Comparison of ENCODE assay signal across 31 mouse cellular contexts in the genomic region with DNA sequence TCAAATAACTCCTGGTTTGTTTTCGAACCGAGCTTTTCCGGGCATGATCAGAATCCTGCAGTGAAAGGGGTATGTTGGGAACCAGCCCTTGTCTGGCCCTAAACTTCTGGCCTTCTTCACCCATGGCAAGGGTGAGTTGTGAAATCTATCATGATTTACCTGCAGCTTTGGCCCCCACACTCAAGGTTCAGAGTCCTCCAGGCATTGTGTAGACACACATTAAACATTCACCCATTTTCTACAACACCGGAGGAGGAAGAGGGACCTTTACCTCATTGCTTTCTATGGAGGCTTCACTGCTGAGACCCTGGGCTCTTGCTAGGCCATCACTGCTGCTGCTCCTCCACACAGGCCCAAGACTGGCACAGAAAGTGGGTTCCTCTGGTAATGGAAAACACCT. TPM values are rescaled to one million over a fixed set of nuclear protein-coding genes. Genes with fewer than 3 reads are reported as not detected.
DNase-seq lines count a peak whose midpoint lies in the region; ATAC-seq and TF ChIP-seq lines count a peak whose summit lies in the region.
"Had no signal": no experiment of that assay in that cellular context is flagged by ENCODE, and none has a peak within 500 bp of the region (broad histone marks: within the 10 kb centered on the region; RNA-seq: fewer than 3 reads in every experiment).

No protein-coding gene starts in this region.

- DNase-seq in liver, adult 2 months (ENCODE audit: extremely low read depth, low read depth, low spot score): peak; percentile 47
- DNase-seq in liver: no peak
- no peak for DNase-seq in liver, embryonic 14.5 days (ENCODE audit: low read depth in 3 of 3, low spot score in 3 of 3)
- no peak for DNase-seq in hindbrain, postnatal 0 days (ENCODE audit: low spot score)
- DNase-seq: adrenal gland, adult 2 months; adrenal gland, postnatal 14 days; cerebellum, adult 11 months; cerebellum, adult 2 months; cerebellum, adult 9-11 months; cerebellum, postnatal 25 days; forebrain, postnatal 0 days; gastrocnemius, postnatal 25 days; heart, adult 2 months; heart, postnatal 14 days; heart, postnatal 4 days had no signal

- no peaks in the 10 kb centered on the region for H3K9me3 ChIP-seq in liver, embryonic 14.5 days (ENCODE audit: control insufficient read depth, low read length)
- H3K9me3 ChIP-seq in liver, embryonic 16.5 days (replicated peaks; ENCODE audit: control insufficient read depth, low read length): no peaks in the 10 kb centered on the region
- no peaks in the 10 kb centered on the region for H3K9me3 ChIP-seq in hindbrain, postnatal 0 days (ENCODE audit: low read length)
- H3K9me3 ChIP-seq: embryonic facial prominence, embryonic 12.5 days; embryonic facial prominence, embryonic 15.5 days; heart, embryonic 10.5 days; heart, embryonic 13.5 days had no signal

- peaks cover 14% of the 10 kb centered on the region for H3K36me3 ChIP-seq in liver, adult 2 months (ENCODE audit: control insufficient read depth, insufficient read depth, low read length)
- no peaks in the 10 kb centered on the region for H3K36me3 ChIP-seq in liver, embryonic 14.5 days (replicated peaks; ENCODE audit: control insufficient read depth, insufficient read depth, low read depth)
- peaks cover 17% of the 10 kb centered on the region for H3K36me3 ChIP-seq in liver, embryonic 16.5 days (ENCODE audit: control insufficient read depth, insufficient read depth)
- peaks cover 77% of the 10 kb centered on the region for H3K36me3 ChIP-seq in hindbrain, postnatal 0 days (ENCODE audit: insufficient read depth, low read length)

- H3K4me3 ChIP-seq in liver, adult 2 months (ENCODE audit: insufficient read depth, low read depth, low read length): no peak overlapping the region
- no peak overlapping the region for H3K4me3 ChIP-seq in liver, embryonic 14.5 days (ENCODE audit: insufficient read depth in 1 of 2, low read depth in 2 of 2, low read length in 2 of 2)
- peak overlapping the region; percentile 30 for H3K4me3 ChIP-seq in liver, embryonic 16.5 days (ENCODE audit: low read depth, low read length)
- H3K4me3 ChIP-seq in hindbrain, postnatal 0 days (ENCODE audit: low read length): no peak overlapping the region
- H3K4me3 ChIP-seq: embryonic facial prominence, embryonic 12.5 days; embryonic facial prominence, embryonic 15.5 days; heart, adult 2 months; heart, embryonic 10.5 days; heart, embryonic 13.5 days had no signal

- peaks cover 15% of the 10 kb centered on the region for H3K4me1 ChIP-seq in liver, adult 2 months (ENCODE audit: control insufficient read depth, insufficient read depth, low read length)
- H3K4me1 ChIP-seq in liver, embryonic 14.5 days (replicated peaks; ENCODE audit: control insufficient read depth in 2 of 2, insufficient read depth in 2 of 2, low read length in 1 of 2): peaks cover 0 to 3% of the 10 kb centered on the region in 2 experiments; a peak in 1 of 4 replicates
- H3K4me1 ChIP-seq in liver, embryonic 16.5 days (ENCODE audit: control insufficient read depth, low read depth, low read length): no peaks in the 10 kb centered on the region; the same call in 1 of the 2 replicates
- no peaks in the 10 kb centered on the region for H3K4me1 ChIP-seq in hindbrain, postnatal 0 days (ENCODE audit: insufficient read depth, low read length)
- H3K4me1 ChIP-seq: embryonic facial prominence, embryonic 12.5 days; embryonic facial prominence, embryonic 15.5 days; heart, embryonic 10.5 days; heart, embryonic 13.5 days had no signal

- H3K27ac ChIP-seq in liver, adult 2 months (replicated peaks; ENCODE audit: insufficient read depth, low read depth, low read length): no peak overlapping the region; the same call in 1 of the 2 replicates
- H3K27ac ChIP-seq in liver, embryonic 14.5 days: no peak overlapping the region
- peak overlapping the region; percentile 70 for H3K27ac ChIP-seq in liver, embryonic 16.5 days (ENCODE audit: low read length)
- no peak overlapping the region for H3K27ac ChIP-seq in hindbrain, postnatal 0 days
- H3K27ac ChIP-seq: embryonic facial prominence, embryonic 12.5 days; embryonic facial prominence, embryonic 15.5 days; heart, adult 2 months; heart, embryonic 10.5 days; heart, embryonic 13.5 days; hindbrain, embryonic 14.5 days had no signal

- no peak for TF ChIP-seq CTCF in liver, adult 2 months (IDR thresholded peaks at IDR 0.05; ENCODE audit: low read depth, low read length)
- no peak for TF ChIP-seq CTCF in liver, embryonic 14.5 days (IDR thresholded peaks at IDR 0.05; ENCODE audit: low read depth)
- TF ChIP-seq CTCF in hindbrain, postnatal 0 days (IDR thresholded peaks at IDR 0.05; ENCODE audit: low read depth): no peak

- no peaks in the 10 kb centered on the region for H3K79me2 ChIP-seq in liver, adult 2 months (ENCODE audit: control insufficient read depth, insufficient read depth, low read length)

- H3K27me3 ChIP-seq in liver, adult 2 months (ENCODE audit: control insufficient read depth, insufficient read depth, low read length): no peaks in the 10 kb centered on the region
- no peaks in the 10 kb centered on the region for H3K27me3 ChIP-seq in liver, embryonic 14.5 days (ENCODE audit: control insufficient read depth, insufficient read depth, low read length)
- no peaks in the 10 kb centered on the region for H3K27me3 ChIP-seq in liver, embryonic 16.5 days (ENCODE audit: control insufficient read depth, insufficient read depth, low read depth, low read length)
- no peaks in the 10 kb centered on the region for H3K27me3 ChIP-seq in hindbrain, postnatal 0 days (ENCODE audit: insufficient read depth, low read length)
- H3K27me3 ChIP-seq: embryonic facial prominence, embryonic 12.5 days; embryonic facial prominence, embryonic 15.5 days; heart, embryonic 13.5 days had no signal

- peak overlapping the region; percentile 35 for H3K4me2 ChIP-seq in liver, embryonic 14.5 days (ENCODE audit: low read depth)
- H3K4me2 ChIP-seq in liver, embryonic 16.5 days (ENCODE audit: low read depth, low read length): peak overlapping the region; percentile 4; the same call in 1 of the 2 replicates
- no peak overlapping the region for H3K4me2 ChIP-seq in hindbrain, postnatal 0 days (ENCODE audit: low read depth, low read length)
- H3K4me2 ChIP-seq: embryonic facial prominence, embryonic 12.5 days; embryonic facial prominence, embryonic 15.5 days; heart, embryonic 13.5 days; hindbrain, embryonic 14.5 days had no signal

- TF ChIP-seq POLR2A in liver, adult 2 months (IDR thresholded peaks at IDR 0.05; ENCODE audit: extremely low read depth, insufficient read depth, low read length): no peak

- no peak overlapping the region for H3K9ac ChIP-seq in liver, adult 2 months (ENCODE audit: low read depth, low read length)
- H3K9ac ChIP-seq in liver, embryonic 14.5 days (replicated peaks): no peak overlapping the region
- no peak overlapping the region for H3K9ac ChIP-seq in liver, embryonic 16.5 days (ENCODE audit: low read depth, low read length)
- no peak overlapping the region for H3K9ac ChIP-seq in hindbrain, postnatal 0 days (replicated peaks; ENCODE audit: low read length)
- H3K9ac ChIP-seq: embryonic facial prominence, embryonic 12.5 days; embryonic facial prominence, embryonic 15.5 days; forebrain, postnatal 0 days; heart, embryonic 13.5 days; hindbrain, embryonic 14.5 days had no signal

- ATAC-seq in liver, embryonic 14.5 days (ENCODE audit: insufficient read depth): no peak
- ATAC-seq in liver, embryonic 16.5 days (ENCODE audit: low read depth): peak; percentile 72
- ATAC-seq in hindbrain, postnatal 0 days: no peak
- ATAC-seq in granulocyte monocyte progenitor cell, adult 5-6 weeks (replicated peaks; ENCODE audit: poor library complexity, severe bottlenecking): no peak
- ATAC-seq: CD4-positive, CD25-positive, alpha-beta regulatory T cell, adult 4 months; forebrain, embryonic 14.5 days; forebrain, postnatal 0 days had no signal

- 30% methylated on average over 4 of the region's 4 CpGs for WGBS in liver, adult 2 months
- WGBS in liver, embryonic 14.5 days (ENCODE audit: insufficient replicate concordance): 73% methylated on average over 4 of the region's 4 CpGs
- 81% methylated on average over 4 of the region's 4 CpGs for WGBS in liver, embryonic 16.5 days (ENCODE audit: insufficient replicate concordance)
- WGBS in hindbrain, postnatal 0 days: 74% methylated on average over 4 of the region's 4 CpGs

- no peak for TF ChIP-seq EP300 in liver, embryonic 14.5 days (IDR thresholded peaks at IDR 0.05; ENCODE audit: low read depth)

RNA-seq across cellular contexts. Expression of gene Nudt16l1, which starts 8.8 kb away (rescaled TPM):
- 12.2 and 16.2 TPM in 2 replicates for total RNA-seq in liver, adult 2 months (2014; rRNA removed)
- 53.5 and 57.0 TPM in 2 replicates for polyA plus RNA-seq in liver, adult 2 months (2012; rRNA removed)
- 28.8 and 33.0 TPM in 2 replicates for polyA plus RNA-seq in liver, embryonic 14.5 days (2012; rRNA removed)
- 51.8 and 52.1 TPM in 2 replicates for polyA plus RNA-seq in liver, embryonic 14.5 days (2014; fragmentation: Nextera tagmentation; extraction: Ambion mirVana)
- 47.8 and 49.1 TPM in 2 replicates for polyA plus RNA-seq in liver, embryonic 16.5 days (2015; fragmentation: Nextera tagmentation; extraction: Ambion mirVana)
- 29.8 and 43.0 TPM in 2 replicates for total RNA-seq in hindbrain, postnatal 0 days (2014; rRNA removed)
- polyA plus RNA-seq in hindbrain, postnatal 0 days (2015; fragmentation: Nextera tagmentation; extraction: Ambion mirVana): 119 and 121 TPM in 2 replicates
- total RNA-seq in granulocyte monocyte progenitor cell, adult 5-6 weeks (2014; fragmentation: Nextera tagmentation): 45.1 and 51.5 TPM in 2 replicates
- 13.2 and 15.8 TPM in 2 replicates for total RNA-seq in granulocyte monocyte progenitor cell, adult 5-6 weeks (2017)

RNA-seq across cellular contexts. Expression of gene Anks3, which starts 16.6 kb away (rescaled TPM):
- 11.3 and 14.2 TPM in 2 replicates for total RNA-seq in liver, adult 2 months (2014; rRNA removed)
- polyA plus RNA-seq in liver, adult 2 months (2012; rRNA removed): 16.8 and 22.3 TPM in 2 replicates
- 12.8 and 16.2 TPM in 2 replicates for polyA plus RNA-seq in liver, embryonic 14.5 days (2012; rRNA removed)
- 9.9 and 10.2 TPM in 2 replicates for polyA plus RNA-seq in liver, embryonic 14.5 days (2014; fragmentation: Nextera tagmentation; extraction: Ambion mirVana)
- polyA plus RNA-seq in liver, embryonic 16.5 days (2015; fragmentation: Nextera tagmentation; extraction: Ambion mirVana): 16.5 and 16.7 TPM in 2 replicates
- total RNA-seq in hindbrain, postnatal 0 days (2014; rRNA removed): 35.0 and 47.7 TPM in 2 replicates
- polyA plus RNA-seq in hindbrain, postnatal 0 days (2015; fragmentation: Nextera tagmentation; extraction: Ambion mirVana): 38.0 and 44.1 TPM in 2 replicates
- 34.2 and 72.9 TPM in 2 replicates for total RNA-seq in granulocyte monocyte progenitor cell, adult 5-6 weeks (2014; fragmentation: Nextera tagmentation)
- 19.3 and 34.8 TPM in 2 replicates for total RNA-seq in granulocyte monocyte progenitor cell, adult 5-6 weeks (2017)

RNA-seq across cellular contexts. Expression of gene Sept12, which starts 50.3 kb away (rescaled TPM):
- not detected in 2 replicates for total RNA-seq in liver, adult 2 months (2014; rRNA removed)
- not detected in 2 replicates for polyA plus RNA-seq in liver, adult 2 months (2012; rRNA removed)
- 0.02 TPM in 1 of 2 replicates, not detected in the other for polyA plus RNA-seq in liver, embryonic 14.5 days (2012; rRNA removed)
- polyA plus RNA-seq in liver, embryonic 14.5 days (2014; fragmentation: Nextera tagmentation; extraction: Ambion mirVana): not detected in 2 replicates
- not detected in 2 replicates for polyA plus RNA-seq in liver, embryonic 16.5 days (2015; fragmentation: Nextera tagmentation; extraction: Ambion mirVana)
- not detected in 2 replicates for total RNA-seq in hindbrain, postnatal 0 days (2014; rRNA removed)
- polyA plus RNA-seq in hindbrain, postnatal 0 days (2015; fragmentation: Nextera tagmentation; extraction: Ambion mirVana): not detected in 2 replicates
- total RNA-seq in granulocyte monocyte progenitor cell, adult 5-6 weeks (2014; fragmentation: Nextera tagmentation): not detected in 2 replicates
- total RNA-seq in granulocyte monocyte progenitor cell, adult 5-6 weeks (2017): not detected in 2 replicates
- total RNA-seq: adrenal gland, adult 2 months; adrenal gland, postnatal 14 days; common myeloid progenitor, adult 5-6 weeks; forebrain, postnatal 0 days; gastrocnemius, adult 8-10 months; gastrocnemius, postnatal 25 days; heart, adult 2 months; heart, postnatal 14 days; heart, postnatal 4 days; MEL had no signal
- polyA plus RNA-seq: adrenal gland, adult 2 months; C2C12; CD4-positive, CD25-positive, alpha-beta regulatory T cell, adult 4 months; cerebellum, adult 2 months; embryonic facial prominence, embryonic 12.5 days; embryonic facial prominence, embryonic 15.5 days; forebrain, embryonic 11.5 days; forebrain, embryonic 14.5 days; forebrain, postnatal 0 days; heart, embryonic 10.5 days; heart, embryonic 13.5 days; heart, embryonic 16.5 days; hindbrain, embryonic 11.5 days; hindbrain, embryonic 14.5 days had no signal

RNA-seq across cellular contexts. Expression of gene Smim22, which starts 59.7 kb away (rescaled TPM):
- total RNA-seq in liver, adult 2 months (2014; rRNA removed): 3.6 and 14.6 TPM in 2 replicates
- 13.9 and 35.5 TPM in 2 replicates for polyA plus RNA-seq in liver, adult 2 months (2012; rRNA removed)
- polyA plus RNA-seq in liver, embryonic 14.5 days (2012; rRNA removed): 9.1 and 9.7 TPM in 2 replicates
- polyA plus RNA-seq in liver, embryonic 14.5 days (2014; fragmentation: Nextera tagmentation; extraction: Ambion mirVana): 4.5 and 7.8 TPM in 2 replicates
- 9.0 and 9.4 TPM in 2 replicates for polyA plus RNA-seq in liver, embryonic 16.5 days (2015; fragmentation: Nextera tagmentation; extraction: Ambion mirVana)
- not detected in 2 replicates for total RNA-seq in hindbrain, postnatal 0 days (2014; rRNA removed)
- polyA plus RNA-seq in hindbrain, postnatal 0 days (2015; fragmentation: Nextera tagmentation; extraction: Ambion mirVana): 6.5 and 6.6 TPM in 2 replicates
- total RNA-seq in granulocyte monocyte progenitor cell, adult 5-6 weeks (2014; fragmentation: Nextera tagmentation): not detected in 2 replicates
- not detected in 2 replicates for total RNA-seq in granulocyte monocyte progenitor cell, adult 5-6 weeks (2017)
- total RNA-seq: adrenal gland, adult 2 months; adrenal gland, postnatal 14 days; common myeloid progenitor, adult 5-6 weeks; forebrain, postnatal 0 days; gastrocnemius, adult 8-10 months; gastrocnemius, postnatal 25 days; heart, adult 2 months; heart, postnatal 14 days; heart, postnatal 4 days; MEL had no signal
- polyA plus RNA-seq: C2C12; CD4-positive, CD25-positive, alpha-beta regulatory T cell, adult 4 months had no signal
